15 mouse cellular contexts compared by ENCODE assay signal in the genomic region with DNA sequence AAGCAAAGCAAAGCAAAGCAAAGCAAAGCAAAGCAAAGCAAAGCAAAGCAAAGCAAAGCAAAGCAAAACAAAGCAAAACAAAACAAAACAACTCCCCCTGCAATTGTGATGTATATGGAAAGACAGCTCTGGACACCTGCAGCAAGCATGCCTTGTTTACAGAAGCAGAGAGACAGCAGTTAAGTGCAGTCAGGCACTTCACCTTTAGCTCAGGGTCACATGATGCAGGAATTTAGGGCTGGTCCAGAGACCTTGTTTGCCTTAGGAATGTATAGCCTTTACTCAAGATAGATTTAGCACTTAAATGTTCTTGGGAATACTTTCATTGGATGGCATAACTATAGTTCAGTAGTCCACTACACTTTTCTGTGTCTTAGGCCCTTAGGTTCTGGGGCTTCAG. TPM values are rescaled to one million over a fixed set of nuclear protein-coding genes. Genes with fewer than 3 reads are reported as not detected.
"Had no signal": no experiment of that assay in that cellular context is flagged by ENCODE, and none has a peak within 500 bp of the region (broad histone marks: within the 10 kb centered on the region; RNA-seq: fewer than 3 reads in every experiment).

No protein-coding gene starts in this region.

- H3K27me3 ChIP-seq: limb, embryonic 13.5 days; midbrain, embryonic 13.5 days; neural tube, embryonic 12.5 days had no signal

- ATAC-seq: midbrain, embryonic 13.5 days had no signal

- H3K9ac ChIP-seq: limb, embryonic 13.5 days; liver, embryonic 14.5 days; midbrain, embryonic 13.5 days; neural tube, embryonic 12.5 days had no signal

- H3K4me2 ChIP-seq: limb, embryonic 13.5 days; midbrain, embryonic 13.5 days; neural tube, embryonic 12.5 days had no signal

- H3K36me3 ChIP-seq: limb, embryonic 13.5 days; midbrain, embryonic 13.5 days; neural tube, embryonic 12.5 days had no signal

- H3K27ac ChIP-seq: layer of hippocampus, adult 2 months; limb, embryonic 13.5 days; liver, embryonic 14.5 days; midbrain, embryonic 13.5 days; neural tube, embryonic 12.5 days had no signal

- H3K4me3 ChIP-seq: layer of hippocampus, adult 2 months; limb, embryonic 13.5 days; midbrain, embryonic 13.5 days; neural tube, embryonic 12.5 days had no signal

- H3K9me3 ChIP-seq: limb, embryonic 13.5 days; midbrain, embryonic 13.5 days; neural tube, embryonic 12.5 days had no signal

- DNase-seq: kidney, adult 11 months; kidney, adult 9 months; kidney, postnatal 36 days; left cerebral cortex, postnatal 4 days; lung, adult 18-20 months; right cerebral cortex, postnatal 14 days; thymus, adult 18-20 months; thymus, postnatal 14 days had no signal

- H3K4me1 ChIP-seq: limb, embryonic 13.5 days; midbrain, embryonic 13.5 days; neural tube, embryonic 12.5 days had no signal

RNA-seq across cellular contexts. Expression of gene Themis, which starts 32.1 kb away (rescaled TPM):
- polyA plus RNA-seq: limb, embryonic 13.5 days; liver, adult 2 months; midbrain, embryonic 13.5 days; neural tube, embryonic 12.5 days; small intestine, adult 2 months had no signal
